Mouse (Mus musculus): Measurements from ENCODE around the gene Hlcs.

The Hlcs gene

GRCm38 (mm10) chr16:94327781-94328711, 14.7 kb upstream of the Hlcs start, which contains the start of gene Ripply3:
Gene Ripply3, plus strand, starts transcription at chr16:94328420.
- DNase-seq = no peak

- no peak for DNase-seq
Measured at GRCm38 (mm10) chr16:94326008-94326407, 12.6 kb upstream of the Hlcs start.

GRCm38 (mm10) chr16:94323681-94324080, 10.3 kb upstream of the Hlcs start:
- DNase-seq = no peak

GRCm38 (mm10) chr16:94320223-94320622, 6.9 kb upstream of the Hlcs start:
- no peak for DNase-seq

- DNase-seq = no peak
Measured at GRCm38 (mm10) chr16:94317752-94318151, 4.4 kb upstream of the Hlcs start.

- DNase-seq = no peak
Measured at GRCm38 (mm10) chr16:94315215-94315614, 1.8 kb upstream of the Hlcs start.

GRCm38 (mm10) chr16:94314626-94315025, 1.3 kb upstream of the Hlcs start:
- no peak for DNase-seq

GRCm38 (mm10) chr16:94312663-94313228, 625 bp downstream of the Hlcs start:
- DNase-seq = peak; percentile 60 to 74

GRCm38 (mm10) chr16:94311931-94312330, 1.4 kb downstream of the Hlcs start:
- no peak for DNase-seq

GRCm38 (mm10) chr16:94311416-94311815, 2.0 kb downstream of the Hlcs start:
- DNase-seq = no peak

- no peak for DNase-seq
Measured at GRCm38 (mm10) chr16:94309025-94309424, 4.3 kb downstream of the Hlcs start.

GRCm38 (mm10) chr16:94307942-94308341, 5.4 kb downstream of the Hlcs start:
- no peak for DNase-seq

- DNase-seq = no peak
Measured at GRCm38 (mm10) chr16:94307526-94307925, 5.8 kb downstream of the Hlcs start.

GRCm38 (mm10) chr16:94303203-94303535, 10.2 kb downstream of the Hlcs start:
- no peak for DNase-seq

GRCm38 (mm10) chr16:94302274-94303202, 10.8 kb downstream of the Hlcs start:
- DNase-seq = peak in 1 of 2 experiments; percentile 7

GRCm38 (mm10) chr16:94301696-94302095, 11.7 kb downstream of the Hlcs start:
- DNase-seq = no peak

GRCm38 (mm10) chr16:94301194-94301593, 12.2 kb downstream of the Hlcs start:
- DNase-seq = no peak

- no peak for DNase-seq
Measured at GRCm38 (mm10) chr16:94299210-94299609, 14.2 kb downstream of the Hlcs start.

- no peak for DNase-seq
Measured at GRCm38 (mm10) chr16:94298081-94298480, 15.3 kb downstream of the Hlcs start.

GRCm38 (mm10) chr16:94291141-94291540, 22.2 kb downstream of the Hlcs start:
- no peak for DNase-seq

GRCm38 (mm10) chr16:94290073-94290999, 23.0 kb downstream of the Hlcs start:
- peak; percentile 71 to 74 for DNase-seq
